Mouse (Mus musculus): ENCODE measurements around the gene Cacna2d2.
"Not testable (repeated sequence)": the region's sequence is repeated elsewhere in the genome, so short reads cannot be mapped to it uniquely, and the experiment has no call there.

The Cacna2d2 gene

DNA sequence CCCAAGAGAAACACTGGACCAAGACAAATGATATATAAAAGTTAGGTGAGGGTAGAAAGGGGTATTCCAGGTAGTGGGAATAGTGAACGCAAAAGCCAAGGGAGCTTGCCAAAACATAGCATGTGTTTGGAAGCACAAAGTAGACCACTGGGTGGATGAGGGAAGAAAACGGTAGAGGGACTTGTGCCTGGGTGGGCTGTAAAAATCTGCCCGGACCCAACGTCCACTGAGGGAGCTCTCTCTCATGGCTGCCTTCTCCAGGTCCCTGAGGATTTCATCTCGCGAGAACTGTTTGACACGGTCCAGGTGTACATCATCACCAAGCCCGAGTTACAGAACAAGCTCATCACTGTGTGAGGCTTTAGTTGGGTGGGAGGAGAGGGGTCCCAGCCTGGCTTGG lies 143.3 kb downstream of the Cacna2d2 start:
- DNase-seq = no peak

- no peak for DNase-seq
Measured at GRCm38 (mm10) chr9:107543299-107543698, 143.9 kb downstream of the Cacna2d2 start.

GRCm38 (mm10) chr9:107544196-107544700 lies 144.8 kb downstream of the Cacna2d2 start:
- DNase-seq = no peak

DNA sequence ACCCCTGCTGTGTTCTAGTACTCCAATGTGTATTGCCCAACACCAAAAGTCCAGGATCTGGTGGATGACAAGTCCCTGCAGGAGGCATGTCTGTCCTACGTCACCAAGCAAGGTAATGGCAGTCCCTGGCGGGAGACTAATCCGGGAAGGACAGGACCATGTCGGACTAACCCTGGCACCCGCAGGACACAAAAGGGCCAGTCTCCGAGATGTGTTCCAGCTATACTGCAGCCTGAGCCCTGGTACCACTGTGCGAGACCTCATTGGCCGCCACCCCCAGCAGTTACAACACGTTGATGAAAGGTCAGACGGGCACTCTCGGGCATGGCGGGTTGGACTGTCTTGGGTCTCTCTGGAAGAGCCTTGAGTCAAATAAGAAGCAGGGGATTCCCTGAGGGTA lies 145.3 kb downstream of the Cacna2d2 start:
- no peak for DNase-seq

GRCm38 (mm10) chr9:107545199-107545598 lies 145.8 kb downstream of the Cacna2d2 start:
- no peak for DNase-seq

GRCm38 (mm10) chr9:107545602-107546001 lies 146.2 kb downstream of the Cacna2d2 start:
- peak; percentile 84 for DNase-seq

DNA sequence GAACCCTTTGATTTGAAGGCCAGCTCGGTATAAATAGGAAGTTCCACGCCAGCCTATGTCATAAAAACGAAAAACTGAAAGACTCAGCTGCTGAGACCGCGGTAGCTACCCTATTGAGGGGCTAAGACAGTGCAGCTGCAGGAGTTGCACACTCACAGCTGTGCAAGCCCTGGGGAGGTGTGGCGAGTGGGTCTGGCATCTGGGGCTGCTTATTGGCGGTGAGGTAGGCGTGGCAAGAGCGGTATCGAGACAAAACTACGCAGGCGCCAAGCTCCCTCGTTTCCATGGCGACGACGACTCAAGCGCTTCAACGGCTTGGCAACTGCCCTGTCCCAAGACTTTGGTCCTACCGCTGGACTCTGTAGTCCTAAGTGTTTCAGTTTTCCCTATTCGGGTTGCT lies 147.6 kb downstream of the Cacna2d2 start, which contains the start of gene Zmynd10:
Gene Zmynd10, plus strand, starts transcription at position 273 of the 400 bp plus-strand sequence.
- DNase-seq = peak; percentile 92

GRCm38 (mm10) chr9:107547957-107548356 lies 148.5 kb downstream of the Cacna2d2 start:
- no peak for DNase-seq

DNA sequence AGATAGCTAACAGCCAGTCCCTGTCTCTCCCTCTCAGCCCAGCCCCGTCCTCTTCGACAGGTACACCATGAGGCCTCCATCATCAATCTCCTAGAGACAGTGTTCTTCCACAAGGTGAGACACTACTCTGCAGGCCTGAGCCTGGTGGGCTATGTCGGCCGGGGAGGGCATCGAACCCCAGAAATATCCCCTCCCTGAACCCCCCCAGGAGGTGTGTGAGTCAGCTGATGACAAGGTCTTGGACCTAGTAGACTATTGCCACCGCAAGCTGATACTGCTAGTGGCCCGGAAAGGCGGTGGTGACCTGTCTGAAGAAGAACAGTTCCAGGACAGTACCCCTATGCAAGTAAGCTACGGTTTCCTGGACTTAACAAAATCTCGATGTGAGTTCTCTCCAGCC lies 149.4 kb downstream of the Cacna2d2 start:
- DNase-seq = no peak

DNA sequence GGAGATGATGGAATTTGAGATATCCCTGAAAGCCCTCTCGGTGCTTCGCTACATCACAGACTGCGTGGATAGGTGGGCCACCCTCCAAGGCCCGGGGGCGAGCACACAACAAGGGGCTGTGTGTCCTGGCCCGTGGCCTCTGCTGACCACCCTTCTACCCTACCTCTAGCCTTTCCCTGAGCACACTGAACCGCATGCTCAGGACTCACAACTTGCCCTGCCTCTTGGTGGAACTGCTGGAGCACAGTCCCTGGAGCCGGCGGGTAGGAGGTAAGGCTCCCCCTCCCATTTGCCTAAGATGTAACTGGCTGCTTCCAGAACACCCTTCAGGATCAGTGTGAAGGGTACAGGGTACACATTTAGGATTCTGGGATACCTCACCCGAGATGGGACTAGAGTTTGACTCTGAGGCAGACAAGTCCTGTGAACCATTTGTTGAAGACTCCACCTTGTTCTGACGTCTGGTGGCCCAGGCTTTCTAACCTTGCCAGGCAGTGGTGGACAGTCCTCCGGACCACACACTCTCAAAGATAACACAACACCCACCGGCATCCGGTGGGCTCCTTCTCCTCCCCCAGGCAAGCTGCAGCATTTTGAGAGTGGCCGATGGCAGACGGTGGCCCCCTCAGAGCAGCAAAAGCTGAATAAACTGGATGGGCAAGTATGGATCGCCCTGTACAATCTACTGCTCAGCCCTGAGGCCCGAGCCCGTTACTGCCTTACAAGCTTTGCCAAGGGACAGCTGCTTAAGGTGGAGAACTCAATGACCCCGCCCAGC lies 150.1 kb downstream of the Cacna2d2 start:
- no peak for DNase-seq

DNA sequence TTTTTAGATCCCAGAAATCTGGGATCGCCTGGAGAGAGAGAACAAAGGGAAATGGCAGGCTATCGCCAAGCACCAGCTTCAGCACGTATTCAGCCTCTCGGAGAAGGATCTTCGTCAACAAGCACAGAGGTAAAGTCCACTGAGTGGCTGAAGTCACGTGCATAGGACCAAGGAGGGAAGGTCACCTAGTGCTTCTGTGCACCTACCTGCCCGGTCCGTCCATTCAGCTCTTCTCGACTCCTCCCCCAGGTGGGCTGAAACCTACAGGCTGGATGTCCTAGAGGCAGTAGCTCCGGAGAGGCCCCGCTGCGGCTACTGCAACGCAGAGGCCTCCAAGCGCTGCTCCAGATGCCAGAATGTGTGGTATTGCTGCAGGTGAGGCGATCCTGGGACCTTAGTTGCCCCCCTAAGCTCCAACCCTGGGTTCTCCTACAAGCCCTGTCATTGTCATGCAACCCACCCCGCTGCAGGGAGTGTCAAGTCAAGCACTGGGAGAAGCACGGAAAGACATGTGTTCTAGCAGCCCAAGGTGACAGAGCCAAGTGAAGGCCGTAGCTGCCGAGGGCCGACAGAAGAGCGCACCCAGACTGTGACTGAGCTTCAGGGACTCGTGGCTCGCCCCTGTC lies 151.2 kb downstream of the Cacna2d2 start:
- no peak for DNase-seq

- DNase-seq = peak; percentile 68
Measured at GRCm38 (mm10) chr9:107551117-107551889, 151.9 kb downstream of the Cacna2d2 start, which contains the start of gene Rassf1. Gene Rassf1, plus strand, starts transcription at chr9:107551555.

DNA sequence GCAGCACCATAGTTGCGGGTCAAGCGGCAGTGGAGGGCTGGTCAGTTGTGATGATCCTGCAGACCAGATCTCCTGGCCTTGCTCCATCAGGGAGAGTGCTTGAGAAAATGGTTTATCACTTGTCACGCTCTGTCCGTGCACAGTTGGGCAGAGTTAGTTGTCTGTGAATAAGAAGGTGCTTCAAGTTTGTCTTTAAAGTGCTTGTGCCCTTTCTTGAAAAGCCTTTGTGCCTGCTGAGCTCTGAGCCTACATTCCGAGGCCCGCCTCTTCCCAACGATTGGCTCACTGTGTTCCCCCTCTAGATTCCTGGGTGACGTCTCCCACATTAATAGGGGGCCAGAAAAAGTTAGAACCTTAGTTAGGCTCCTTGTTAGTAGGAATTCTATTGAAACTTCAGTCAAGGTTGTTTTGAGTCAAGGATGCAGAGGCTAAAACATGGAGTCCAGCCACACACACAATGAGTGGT lies 152.5 kb downstream of the Cacna2d2 start:
- no peak for DNase-seq

- no peak for DNase-seq
Measured at GRCm38 (mm10) chr9:107552690-107553393, 153.4 kb downstream of the Cacna2d2 start.

- DNase-seq = no peak
Measured at GRCm38 (mm10) chr9:107553541-107554318, 154.3 kb downstream of the Cacna2d2 start.

- peak; percentile 94 for DNase-seq
Measured at GRCm38 (mm10) chr9:107554319-107554825, 155.0 kb downstream of the Cacna2d2 start.

DNA sequence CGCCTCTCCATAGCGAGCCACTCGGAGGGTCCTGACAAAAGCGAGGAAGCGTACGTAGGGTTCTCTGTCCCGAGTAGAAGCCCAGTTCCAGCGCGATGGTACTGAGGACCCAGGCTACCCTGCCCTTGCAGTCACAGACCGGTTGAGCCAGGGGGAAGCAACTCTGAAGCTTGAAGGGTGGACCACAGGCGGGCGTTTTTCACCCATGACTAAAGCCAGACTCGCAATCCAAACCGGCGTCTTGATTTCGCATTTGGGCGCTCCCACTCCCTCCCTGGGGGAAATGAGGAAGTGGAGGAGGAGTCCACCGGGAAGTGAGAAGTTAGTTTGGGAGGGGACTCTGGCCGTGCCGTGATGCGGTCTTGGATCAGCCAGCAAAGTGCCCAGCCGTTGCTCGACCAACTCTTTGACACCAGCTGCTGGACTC lies 155.6 kb downstream of the Cacna2d2 start:
- peak; percentile 74 for DNase-seq

GRCm38 (mm10) chr9:107555701-107556100 lies 156.3 kb downstream of the Cacna2d2 start:
- no peak for DNase-seq

- no peak for DNase-seq
Measured at GRCm38 (mm10) chr9:107556346-107556745, 156.9 kb downstream of the Cacna2d2 start.

- DNase-seq = peak; percentile 93
Measured at GRCm38 (mm10) chr9:107563029-107563581, 163.7 kb downstream of the Cacna2d2 start, which contains the start of gene Tusc2. Gene Tusc2, plus strand, starts transcription at chr9:107563255.

- not testable (repeated sequence) for DNase-seq
Measured at GRCm38 (mm10) chr9:107565556-107565955, 166.1 kb downstream of the Cacna2d2 start.

Measured in lung, postnatal 14 days (tissue).